Mouse (Mus musculus) kidney, postnatal 10 days (tissue): Measurements from ENCODE around the gene Ly6g5b.

ENCODE experiments used
- DNase-seq: peaks from one replicate; pipeline ENCODE4 v3.0.0; 2021; ENCODE audit warnings: mixed read lengths

Gene Ly6g5b

GRCm38 (mm10) chr17:35077285-35077684, 37.9 kb downstream of the Ly6g5b start:
- DNase-seq: no peak

GRCm38 (mm10) chr17:35076507-35077176, 38.6 kb downstream of the Ly6g5b start, which contains the start of gene Ly6g6e:
Gene Ly6g6e, plus strand, starts transcription at chr17:35076902.
- DNase-seq: no peak

- DNase-seq: no peak
Observed at GRCm38 (mm10) chr17:35074097-35074496, 41.1 kb downstream of the Ly6g5b start.

GRCm38 (mm10) chr17:35071454-35071853, 43.8 kb downstream of the Ly6g5b start:
- no peak for DNase-seq

GRCm38 (mm10) chr17:35070556-35071229, 44.5 kb downstream of the Ly6g5b start:
- no peak for DNase-seq

- DNase-seq: no peak
Observed at GRCm38 (mm10) chr17:35068213-35068914, 46.9 kb downstream of the Ly6g5b start.

- DNase-seq: no peak
Observed at GRCm38 (mm10) chr17:35066084-35066483, 49.1 kb downstream of the Ly6g5b start, which contains the start of gene Mpig6b. Gene Mpig6b, minus strand, starts transcription at chr17:35066184.

- DNase-seq: peak; percentile 85
Observed at GRCm38 (mm10) chr17:35064951-35065947, 50.0 kb downstream of the Ly6g5b start, which contains the start of gene Ly6g6c. Gene Ly6g6c, plus strand, starts transcription at chr17:35065388.

- DNase-seq: peak; percentile 33
Observed at GRCm38 (mm10) chr17:35064378-35064877, 50.8 kb downstream of the Ly6g5b start.
